Mouse (Mus musculus) C2C12 (cell line): ENCODE data around the gene Sdhd. TPM values are rescaled to one million over a fixed set of nuclear protein-coding genes. Genes with fewer than 3 reads are reported as not detected.

Experiments used
- H3K27me3 ChIP-seq: one replicate; pipeline ENCODE4 v1.6.1; 2011; ENCODE audit not compliant: control insufficient read depth, insufficient read depth, insufficient read length
- H3K36me3 ChIP-seq: one replicate; pipeline ENCODE4 v1.6.1; 2011; ENCODE audit not compliant: control insufficient read depth, insufficient read depth
- H3K4me3 ChIP-seq: one replicate; pipeline ENCODE4 v1.5.1; 2011; ENCODE audit warnings: mild to moderate bottlenecking, control low read depth; ENCODE audit not compliant: poor library complexity, insufficient read depth, severe bottlenecking
- H3K79me2 ChIP-seq: one replicate; pipeline ENCODE4 v1.6.1; 2011; ENCODE audit not compliant: control insufficient read depth, insufficient read depth
- H3K79me3 ChIP-seq: one replicate; pipeline ENCODE4 v1.6.1; 2011; ENCODE audit warnings: low read depth, control low read depth
- H3ac ChIP-seq: one replicate; pipeline ENCODE3; 2011; ENCODE audit warnings: low read depth; ENCODE audit not compliant: control insufficient read depth, insufficient read length
- CEBPB ChIP-seq: IDR thresholded peaks from one replicate; pipeline ENCODE4 v1.6.1; 2011; ENCODE audit warnings: low read depth, mild to moderate bottlenecking, control low read depth, moderate library complexity
- CTCF ChIP-seq: IDR thresholded peaks from one replicate; pipeline ENCODE4 v1.5.1; 2011; ENCODE audit not compliant: control insufficient read depth, insufficient read depth, insufficient read length
- FOSL1 ChIP-seq: IDR thresholded peaks from one replicate; pipeline ENCODE4 v1.8.0; 2011; ENCODE audit warnings: mild to moderate bottlenecking, low read length; ENCODE audit not compliant: poor library complexity, insufficient read depth, severe bottlenecking
- MAX ChIP-seq: IDR thresholded peaks from one replicate; pipeline ENCODE4 v1.6.1; 2011; ENCODE audit warnings: mild to moderate bottlenecking, control low read depth
- MYOD1 ChIP-seq: IDR thresholded peaks from one replicate; pipeline ENCODE4 v1.6.1; 2011; ENCODE audit warnings: low read depth; ENCODE audit not compliant: control insufficient read depth, insufficient read length
- MYOG ChIP-seq: IDR thresholded peaks from one replicate; pipeline ENCODE4 v1.6.1; 2011; ENCODE audit not compliant: control insufficient read depth, insufficient read length; ENCODE audit errors: extremely low read depth
- USF1 ChIP-seq: IDR thresholded peaks from one replicate; pipeline ENCODE4 v1.6.1; 2011; ENCODE audit warnings: low read depth, mild to moderate bottlenecking, control low read depth, moderate library complexity
- polyA plus RNA-seq: library from polyadenylated mRNA; unstranded; fragments of >200 nt; fragmentation: generic; extraction: Trizol; gene quantifications from one replicate; pipeline ENCODE4 v1.2.1, GENCODE M21; 2012; ENCODE audit warnings: missing spikeins

Sdhd gene
- polyA plus RNA-seq, 1 experiment: 244 TPM

GRCm38 (mm10) chr9:50593544-50593943, 10.1 kb downstream of the Sdhd start:
- no peaks in the 10 kb centered on the region for H3K79me3 ChIP-seq
- H3ac ChIP-seq: no peak overlapping the region
- no peak overlapping the region for H3K4me3 ChIP-seq
- no peaks in the 10 kb centered on the region for H3K79me2 ChIP-seq
- H3K36me3 ChIP-seq: peaks cover 31% of the 10 kb centered on the region
- H3K27me3 ChIP-seq: no peaks in the 10 kb centered on the region
- no peak for TF ChIP-seq MAX
- no peak for TF ChIP-seq MYOG
- no peak for TF ChIP-seq MYOD1
- no peak for TF ChIP-seq USF1
- TF ChIP-seq CTCF: peak; percentile 27

GRCm38 (mm10) chr9:50592955-50593354, 10.7 kb downstream of the Sdhd start:
- Histone ChIP-seq H3K36me3 (peaks cover 26% of the 10 kb centered on the region), H3K79me3 (no peaks in the 10 kb centered on the region), H3K27me3 (no peaks in the 10 kb centered on the region), H3K4me3 (no peak overlapping the region), H3ac (no peak overlapping the region), H3K79me2 (no peaks in the 10 kb centered on the region)
- TF ChIP-seq MYOG: no peak
- no peak for TF ChIP-seq MAX
- TF ChIP-seq MYOD1: no peak
- no peak for TF ChIP-seq USF1
- TF ChIP-seq CTCF: no peak
- no peak for TF ChIP-seq CEBPB
- no peak for TF ChIP-seq FOSL1

- H3K27me3 ChIP-seq: no peaks in the 10 kb centered on the region
- TF ChIP-seq MYOG (no peak), MAX (no peak), CEBPB (no peak), USF1 (no peak), FOSL1 (no peak), MYOD1 (no peak), CTCF (no peak)
- H3K79me3 ChIP-seq: no peaks in the 10 kb centered on the region
- H3K36me3 ChIP-seq: peaks cover 8% of the 10 kb centered on the region
- no peak overlapping the region for H3ac ChIP-seq
- H3K4me3 ChIP-seq: no peak overlapping the region
- no peaks in the 10 kb centered on the region for H3K79me2 ChIP-seq
Observed at GRCm38 (mm10) chr9:50590856-50591518, 12.6 kb downstream of the Sdhd start.

GRCm38 (mm10) chr9:50586955-50587354, 16.7 kb downstream of the Sdhd start:
- Histone ChIP-seq H3K79me3 (no peaks in the 10 kb centered on the region), H3K79me2 (no peaks in the 10 kb centered on the region), H3K36me3 (no peaks in the 10 kb centered on the region), H3K27me3 (no peaks in the 10 kb centered on the region), H3ac (no peak overlapping the region), H3K4me3 (no peak overlapping the region)
- TF ChIP-seq CTCF: no peak
- no peak for TF ChIP-seq CEBPB
- TF ChIP-seq USF1: no peak
- TF ChIP-seq FOSL1: no peak
- no peak for TF ChIP-seq MYOD1
- no peak for TF ChIP-seq MAX
- no peak for TF ChIP-seq MYOG

- TF ChIP-seq MAX: no peak
- no peak for TF ChIP-seq MYOD1
- no peak for TF ChIP-seq CEBPB
- TF ChIP-seq MYOG: no peak
- TF ChIP-seq FOSL1: no peak
- no peak for TF ChIP-seq USF1
- TF ChIP-seq CTCF: no peak
- H3K79me3 ChIP-seq: no peaks in the 10 kb centered on the region
- no peaks in the 10 kb centered on the region for H3K36me3 ChIP-seq
- H3K79me2 ChIP-seq: no peaks in the 10 kb centered on the region
- H3K27me3 ChIP-seq: no peaks in the 10 kb centered on the region
- H3K4me3 ChIP-seq: no peak overlapping the region
- no peak overlapping the region for H3ac ChIP-seq
Observed at GRCm38 (mm10) chr9:50585145-50585818, 18.3 kb downstream of the Sdhd start.

- TF ChIP-seq MYOG (no peak), FOSL1 (no peak)
Observed at GRCm38 (mm10) chr9:50580370-50580769, 23.2 kb downstream of the Sdhd start.

More at GRCm38 (mm10) chr9:50580370-50580769, 23.2 kb downstream of the Sdhd start:
- Histone ChIP-seq H3K79me2 (no peaks in the 10 kb centered on the region), H3K4me3 (no peak overlapping the region), H3ac (no peak overlapping the region), H3K79me3 (no peaks in the 10 kb centered on the region), H3K27me3 (no peaks in the 10 kb centered on the region), H3K36me3 (no peaks in the 10 kb centered on the region)
